Mouse (Mus musculus): Measurements from ENCODE around the gene Pik3cg.

- TF ChIP-seq POLR2A (IDR thresholded peaks at IDR 0.05; ENCODE audit: insufficient read depth, low read depth, low read length) (no peak), CTCF (IDR thresholded peaks at IDR 0.05) (no peak), EP300 (IDR thresholded peaks at IDR 0.05; ENCODE audit: insufficient read depth, low read depth, low read length) (no peak)
Observed at GRCm38 (mm10) chr12:32203695-32204094, 4.8 kb downstream of the Pik3cg start.

Measured in heart, adult 2 months (tissue).